Mouse (Mus musculus): ENCODE data around the gene Ugt1a9.

DNA sequence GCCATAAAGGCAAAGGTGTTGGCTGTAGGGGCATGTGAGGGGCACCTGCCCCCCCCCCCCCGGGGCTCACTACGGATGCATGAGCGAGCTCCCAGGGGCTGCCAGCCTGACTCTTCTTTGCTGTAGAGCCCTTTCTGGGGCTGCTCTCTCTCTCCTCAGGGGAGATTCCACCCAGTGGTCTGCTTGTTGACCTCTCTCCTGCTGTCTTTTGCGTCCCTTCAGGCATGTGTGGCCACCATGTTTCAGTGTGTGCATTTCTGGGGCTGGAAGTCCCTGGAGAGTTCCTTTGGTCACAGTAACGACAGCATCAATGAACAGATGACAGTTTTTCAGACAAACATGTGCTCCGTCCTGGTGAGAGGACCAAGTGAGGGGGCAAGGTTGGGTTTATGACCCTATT lies 187.8 kb downstream of the Ugt1a9 start:
- TF ChIP-seq CTCF (IDR thresholded peaks at IDR 0.05; ENCODE audit: borderline replicate concordance, control insufficient read depth, extremely low read depth, insufficient read depth, low read length, poor library complexity) (no peak), POLR2A (IDR thresholded peaks at IDR 0.05; ENCODE audit: control insufficient read depth, extremely low read depth, insufficient read depth, low read length, poor library complexity) (no peak)

Data from thymus, adult 2 months (tissue).